Mouse (Mus musculus): ENCODE data around the gene Ptprz1.

GRCm38 (mm10) chr6:23084587-23085421 is 209.5 kb downstream of the Ptprz1 start:
- TF ChIP-seq CTCF (IDR thresholded peaks at IDR 0.05; ENCODE audit: insufficient read depth, low read depth, low read length) (no peak), POLR2A (IDR thresholded peaks at IDR 0.05; ENCODE audit: insufficient read depth, low read depth, low read length) (no peak)

Measured in olfactory bulb, adult 2 months (tissue).